Mouse (Mus musculus) kidney, adult 8-10 months (tissue): ENCODE measurements around the gene AY074887.

Experiments used
- DNase-seq, 2 experiments: peaks; one replicate each; pipeline ENCODE4 v3.0.0; 2022

Gene AY074887

DNA sequence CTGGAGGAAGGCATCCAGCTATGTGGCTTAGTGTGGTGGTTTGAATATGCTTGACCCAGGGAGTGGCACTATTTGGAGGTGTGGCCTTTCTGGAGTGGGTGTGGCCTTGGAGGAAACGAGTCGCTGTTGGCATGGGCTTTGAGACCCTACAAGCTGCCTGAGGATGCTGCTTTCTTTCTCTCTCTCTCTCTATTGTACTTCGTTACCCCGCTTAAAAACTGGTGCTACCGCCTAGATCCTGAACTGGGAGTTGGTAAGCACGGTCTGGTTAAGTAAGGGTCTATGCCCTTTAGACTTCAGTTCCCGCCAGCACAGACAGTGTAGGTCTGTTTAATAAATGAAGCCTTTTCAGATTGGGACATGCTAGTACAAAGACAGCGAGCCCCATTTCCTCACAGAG, 34.4 kb downstream of the AY074887 start:
- no peak for DNase-seq

DNA sequence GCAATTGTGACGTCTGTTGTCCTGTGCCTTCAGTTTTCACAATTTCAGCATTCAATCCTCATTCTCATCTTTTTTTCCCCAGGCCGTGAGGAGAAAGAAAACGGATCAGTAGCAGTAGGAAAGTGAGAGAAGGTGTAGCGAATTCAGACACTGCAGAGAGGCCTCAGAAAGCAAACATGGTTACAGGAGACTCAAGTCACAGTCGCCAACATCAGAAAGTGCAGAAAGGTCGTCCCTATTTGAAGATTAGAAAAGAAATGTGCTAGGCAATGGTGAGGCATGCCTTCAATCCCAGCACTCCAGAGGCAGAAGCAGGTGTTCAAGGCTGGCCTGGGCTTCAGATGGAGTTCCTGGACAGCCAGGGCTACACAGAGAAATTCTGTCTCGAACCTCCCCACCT, 35.2 kb downstream of the AY074887 start:
- no peak for DNase-seq

DNA sequence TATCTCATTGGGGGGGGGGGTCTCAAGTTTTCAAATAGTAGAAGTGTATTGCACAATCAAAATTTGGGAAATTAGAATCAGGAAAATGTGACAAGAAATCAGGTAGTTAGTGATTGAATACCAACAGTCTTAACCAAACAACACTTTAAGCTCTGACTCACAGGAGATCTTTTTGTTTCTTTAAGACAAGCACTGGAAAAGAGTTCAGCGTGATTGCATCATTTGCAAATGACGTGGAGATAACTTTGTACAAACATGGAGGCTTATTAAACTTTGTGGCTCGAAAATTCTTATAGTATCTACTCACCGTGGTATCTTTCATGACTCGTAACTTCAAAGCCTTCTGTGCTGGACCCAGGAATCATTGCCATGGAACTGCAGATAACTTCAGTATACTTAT, 41.4 kb downstream of the AY074887 start:
- DNase-seq, result no peak
